8 mouse cellular contexts compared by ENCODE assay signal in genomic region chr12:4548053-4549013, GRCm38 (mm10). TPM values are rescaled to one million over a fixed set of nuclear protein-coding genes. Genes with fewer than 3 reads are reported as not detected.
A peak's percentile ranks its signal among the peaks of the same experiment; 100 is the strongest.
DNase-seq lines count a peak whose midpoint lies in the region; ATAC-seq and TF ChIP-seq lines count a peak whose summit lies in the region.

No protein-coding gene starts in this region.

- H3K4me1 ChIP-seq in E14TG2a.4 (replicated peaks; ENCODE audit: low read depth, low read length): peaks cover 43% of the 10 kb centered on the region
- 0 out of 2 replicates have a peak, but pooled peaks cover 3% of the 10 kb centered on the region for H3K4me1 ChIP-seq in forebrain, embryonic 14.5 days (ENCODE audit: control insufficient read depth, insufficient read depth, low read length)
- H3K4me1 ChIP-seq in liver, embryonic 16.5 days (ENCODE audit: control insufficient read depth, low read depth, low read length): no peaks in the 10 kb centered on the region
- H3K4me1 ChIP-seq in neural tube, embryonic 13.5 days (replicated peaks): peaks cover 10% of the 10 kb centered on the region

- H3K27me3 ChIP-seq in E14TG2a.4 (ENCODE audit: insufficient read depth, low read length): no peaks in the 10 kb centered on the region
- H3K27me3 ChIP-seq in forebrain, embryonic 14.5 days (replicated peaks; ENCODE audit: control insufficient read depth, insufficient read depth, low read length): no peaks in the 10 kb centered on the region
- no peaks in the 10 kb centered on the region for H3K27me3 ChIP-seq in liver, embryonic 16.5 days (ENCODE audit: control insufficient read depth, insufficient read depth, low read depth, low read length)
- H3K27me3 ChIP-seq in neural tube, embryonic 13.5 days: no peaks in the 10 kb centered on the region

- H3K4me3 ChIP-seq in E14TG2a.4 (replicated peaks; ENCODE audit: low read length): no peak overlapping the region
- peak overlapping the region; percentile 11 for H3K4me3 ChIP-seq in forebrain, embryonic 14.5 days (ENCODE audit: low read depth, low read length)
- H3K4me3 ChIP-seq in liver, embryonic 16.5 days (ENCODE audit: low read depth, low read length): peak overlapping the region; percentile 10; the same call in 1 of the 2 replicates
- peak overlapping the region; percentile 19 for H3K4me3 ChIP-seq in neural tube, embryonic 13.5 days

- peak; percentile 90 for ATAC-seq in forebrain, embryonic 14.5 days
- no peak for ATAC-seq in liver, embryonic 16.5 days (ENCODE audit: low read depth)
- peak; percentile 91 for ATAC-seq in neural tube, embryonic 13.5 days (ENCODE audit: low read depth)

- H3K9ac ChIP-seq in forebrain, embryonic 14.5 days (ENCODE audit: low read length): peak overlapping the region; percentile 22; the same call in 1 of the 2 replicates
- H3K9ac ChIP-seq in liver, embryonic 16.5 days (ENCODE audit: low read depth, low read length): no peak overlapping the region
- no peak overlapping the region for H3K9ac ChIP-seq in neural tube, embryonic 13.5 days

- H3K36me3 ChIP-seq in E14TG2a.4 (ENCODE audit: insufficient read depth, low read length): peaks cover 6% of the 10 kb centered on the region; the same call in 1 of the 2 replicates
- no peaks in the 10 kb centered on the region for H3K36me3 ChIP-seq in forebrain, embryonic 14.5 days (ENCODE audit: control insufficient read depth, insufficient read depth, low read length)
- no peaks in the 10 kb centered on the region for H3K36me3 ChIP-seq in liver, embryonic 16.5 days (ENCODE audit: control insufficient read depth, insufficient read depth)
- no peaks in the 10 kb centered on the region for H3K36me3 ChIP-seq in neural tube, embryonic 13.5 days

- intact Hi-C loops in heart, postnatal 14 days (cut with DNase I): loop anchor here (2.0 to 5.0 kb wide), 3 partner anchors 71 to 442 kb away; partner anchors contain the start of gene Ncoa1

- peak; percentile 56 for TF ChIP-seq CTCF in E14TG2a.4 (conservative IDR thresholded peaks at IDR 0.05; ENCODE audit: low read length)

- H3K4me2 ChIP-seq in forebrain, embryonic 14.5 days (ENCODE audit: low read length): peak overlapping the region; percentile 42
- H3K4me2 ChIP-seq in liver, embryonic 16.5 days (ENCODE audit: low read depth, low read length): 0 out of 2 replicates have a peak overlapping the region, but pooled peaks have one; percentile 36
- H3K4me2 ChIP-seq in neural tube, embryonic 13.5 days: peak overlapping the region; percentile 47

- DNase-seq in c-Kit-positive CD71-negative TER-119-negative erythroid progenitor cells, embryonic 14.5 days (ENCODE audit: low read depth): peak; percentile 83
- peak; percentile 94 for DNase-seq in forebrain, embryonic 14.5 days (ENCODE audit: low spot score)
- DNase-seq in heart, postnatal 14 days: peak; percentile 76 to 85
- DNase-seq in large intestine, adult 2 months (ENCODE audit: low read depth, low spot score): peak; percentile 60
- DNase-seq in telencephalon, adult 2 months (ENCODE audit: low read depth, low spot score): peak; percentile 62

- no peak overlapping the region for H3K27ac ChIP-seq in forebrain, embryonic 14.5 days (ENCODE audit: low read depth, low read length)
- no peak overlapping the region for H3K27ac ChIP-seq in liver, embryonic 16.5 days (ENCODE audit: low read length)
- no peak overlapping the region for H3K27ac ChIP-seq in neural tube, embryonic 13.5 days (replicated peaks)

- 22% methylated on average over 18 of the region's 18 CpGs for WGBS in forebrain, embryonic 14.5 days
- WGBS in large intestine, adult 2 months: 21% methylated on average over 18 of the region's 18 CpGs
- WGBS in liver, embryonic 16.5 days (ENCODE audit: insufficient replicate concordance): 18% methylated on average over 18 of the region's 18 CpGs
- 18% methylated on average over 18 of the region's 18 CpGs for WGBS in neural tube, embryonic 13.5 days

- peaks cover 5% of the 10 kb centered on the region; the same call in 1 of the 2 replicates for H3K9me3 ChIP-seq in E14TG2a.4 (ENCODE audit: low read length)
- H3K9me3 ChIP-seq in forebrain, embryonic 14.5 days (replicated peaks; ENCODE audit: control insufficient read depth, low read length): no peaks in the 10 kb centered on the region
- H3K9me3 ChIP-seq in liver, embryonic 16.5 days (replicated peaks; ENCODE audit: control insufficient read depth, low read length): no peaks in the 10 kb centered on the region
- no peaks in the 10 kb centered on the region for H3K9me3 ChIP-seq in neural tube, embryonic 13.5 days

RNA-seq across cellular contexts. Expression of gene Itsn2, which starts 44.1 kb away (rescaled TPM):
- 13.0 and 14.5 TPM in 2 replicates for polyA plus RNA-seq in forebrain, embryonic 14.5 days (2014; fragmentation: Nextera tagmentation; extraction: Ambion mirVana)
- 10 to 100 TPM; 49.3 to 50.3 TPM for total RNA-seq in heart, postnatal 14 days (2021)
- polyA plus RNA-seq in large intestine, adult 2 months (2012; rRNA removed): 19.1 and 25.6 TPM in 2 replicates
- polyA plus RNA-seq in liver, embryonic 16.5 days (2015; fragmentation: Nextera tagmentation; extraction: Ambion mirVana): 18.8 and 19.2 TPM in 2 replicates
- 21.6 and 22.3 TPM in 2 replicates for polyA plus RNA-seq in neural tube, embryonic 13.5 days (2015; fragmentation: Nextera tagmentation; extraction: Ambion mirVana)

RNA-seq across cellular contexts. Expression of gene Gm3625, which starts 44.4 kb away (rescaled TPM):
- not detected in 2 replicates for polyA plus RNA-seq in forebrain, embryonic 14.5 days (2014; fragmentation: Nextera tagmentation; extraction: Ambion mirVana)
- not detected for total RNA-seq in heart, postnatal 14 days (2021)
- polyA plus RNA-seq in large intestine, adult 2 months (2012; rRNA removed): not detected in 2 replicates
- polyA plus RNA-seq in liver, embryonic 16.5 days (2015; fragmentation: Nextera tagmentation; extraction: Ambion mirVana): not detected in 2 replicates
- not detected in 2 replicates for polyA plus RNA-seq in neural tube, embryonic 13.5 days (2015; fragmentation: Nextera tagmentation; extraction: Ambion mirVana)
